Mouse (Mus musculus) cortical plate, adult 2 months (tissue): Measurements from ENCODE around the gene D330045A20Rik.

Source experiments
- CTCF ChIP-seq: fragments of 200-500 bp; IDR thresholded peaks from 2 replicates; pipeline ENCODE4 v1.5.1; 2011; ENCODE audit warnings: mild to moderate bottlenecking, control low read depth, low read length; ENCODE audit not compliant: insufficient read depth; ENCODE audit errors: extremely low read depth
- POLR2A ChIP-seq: fragments of 200-500 bp; IDR thresholded peaks from 2 replicates; pipeline ENCODE4 v1.6.1; 2011; ENCODE audit warnings: mild to moderate bottlenecking, low read length, control low read depth; ENCODE audit not compliant: insufficient read depth; ENCODE audit errors: extremely low read depth

DNA sequence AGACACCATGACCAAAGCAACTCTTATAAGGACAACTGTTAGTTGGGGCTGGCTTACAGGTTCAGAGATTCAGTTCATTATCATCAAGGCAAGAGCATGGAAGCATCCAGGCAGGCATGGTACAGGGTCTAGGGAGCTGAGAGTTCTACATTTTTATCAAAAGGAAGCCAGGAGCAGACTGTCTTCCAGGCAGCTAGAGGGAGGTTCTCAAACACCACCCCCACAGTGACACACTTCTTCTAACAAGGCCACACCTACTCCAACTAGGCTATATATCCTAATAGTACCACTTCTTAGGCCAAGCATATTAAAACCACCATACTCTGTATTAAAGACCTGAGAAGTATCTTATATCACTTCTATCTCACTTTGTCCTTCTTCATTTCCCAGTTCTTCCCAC is 49.5 kb downstream of the D330045A20Rik start:
- no peak for TF ChIP-seq CTCF
- no peak for TF ChIP-seq POLR2A
